Mouse (Mus musculus) embryonic facial prominence, embryonic 14.5 days (tissue): Measurements from ENCODE around the gene Hic1. TPM values are rescaled to one million over a fixed set of nuclear protein-coding genes. Genes with fewer than 3 reads are reported as not detected.

Source experiments
- ATAC-seq: fragments of 200-750 bp; cut with Nextera tagmentation; 2 replicates; pipeline ENCODE4 v1.8.0; 2017; ENCODE audit warnings: low read depth, moderate number of reproducible peaks, moderate TSS enrichment
- DNase-seq: peaks from one replicate; pipeline ENCODE4 v3.0.0-alpha.2; 2015; ENCODE audit warnings: low spot score
- H3K27ac ChIP-seq: fragments of 300-500 bp; sonication (generic); replicated peaks from 2 replicates; pipeline ENCODE4 v1.5.1; 2014; ENCODE audit warnings: low read depth, mild to moderate bottlenecking, low read length, moderate library complexity
- H3K27me3 ChIP-seq: fragments of 300-500 bp; sonication (generic); replicated peaks from 2 replicates; pipeline ENCODE4 v1.6.1; 2014; ENCODE audit warnings: low read length; ENCODE audit not compliant: control insufficient read depth, insufficient read depth
- H3K36me3 ChIP-seq: fragments of 300-500 bp; sonication (generic); 2 replicates; pipeline ENCODE4 v1.6.1; 2014; ENCODE audit warnings: low read length, mixed read lengths; ENCODE audit not compliant: control insufficient read depth, insufficient read depth
- H3K4me1 ChIP-seq: fragments of 300-500 bp; sonication (generic); 2 replicates; pipeline ENCODE4 v1.6.1; 2014; ENCODE audit warnings: antibody characterized with exemption, low read length; ENCODE audit not compliant: control insufficient read depth, insufficient read depth
- H3K4me2 ChIP-seq: fragments of 300-500 bp; sonication (generic); 2 replicates; pipeline ENCODE4 v1.6.1; 2014; ENCODE audit warnings: low read depth, mild to moderate bottlenecking, low read length, moderate library complexity, mixed read lengths
- H3K4me3 ChIP-seq: fragments of 300-500 bp; sonication (generic); 2 replicates; pipeline ENCODE4 v1.5.1; 2014; ENCODE audit warnings: low read depth, mild to moderate bottlenecking, low read length
- H3K9ac ChIP-seq: fragments of 300-500 bp; sonication (generic); 2 replicates; pipeline ENCODE4 v1.6.1; 2014; ENCODE audit warnings: low read depth, mild to moderate bottlenecking, low read length, moderate library complexity, mixed read lengths
- H3K9me3 ChIP-seq: fragments of 300-500 bp; sonication (generic); 2 replicates; pipeline ENCODE4 v1.6.1; 2016; ENCODE audit warnings: low read length; ENCODE audit not compliant: control insufficient read depth
- WGBS: fragments of 180-500 bp; shearing (Covaris S2); extraction: QIAGEN DNeasy Blood & Tissue Kit; methylation state at CpG from one replicate; pipeline ENCODE4 v1.1.7; 2014; 5-methylcytosine and 5-hydroxymethylcytosine counted together
- polyA plus RNA-seq: library from polyadenylated mRNA; unstranded; fragments of >200 nt; fragmentation: Nextera tagmentation; extraction: Ambion mirVana; gene quantifications from 2 replicates; pipeline ENCODE4 v1.2.1, GENCODE M21; 2014

Hic1 gene
- polyA plus RNA-seq, 1 experiment from 2014 or later: 13.1 TPM

GRCm38 (mm10) chr11:75173095-75173798 lies 3.9 kb upstream of the Hic1 start:
- Histone ChIP-seq H3K9me3 (no peaks in the 10 kb centered on the region), H3K36me3 (peaks cover 17% of the 10 kb centered on the region), H3K4me1 (peaks cover 31% of the 10 kb centered on the region), H3K9ac (peak overlapping the region; percentile 47), H3K27ac (no peak overlapping the region), H3K4me3 (peak overlapping the region; percentile 58), H3K27me3 (peaks cover 55% of the 10 kb centered on the region), H3K4me2 (peak overlapping the region; percentile 83)
- under 1% methylated on average over 34 of the region's 71 CpGs for WGBS
- ATAC-seq (peak; percentile 28), DNase-seq (peak; percentile 82)

DNA sequence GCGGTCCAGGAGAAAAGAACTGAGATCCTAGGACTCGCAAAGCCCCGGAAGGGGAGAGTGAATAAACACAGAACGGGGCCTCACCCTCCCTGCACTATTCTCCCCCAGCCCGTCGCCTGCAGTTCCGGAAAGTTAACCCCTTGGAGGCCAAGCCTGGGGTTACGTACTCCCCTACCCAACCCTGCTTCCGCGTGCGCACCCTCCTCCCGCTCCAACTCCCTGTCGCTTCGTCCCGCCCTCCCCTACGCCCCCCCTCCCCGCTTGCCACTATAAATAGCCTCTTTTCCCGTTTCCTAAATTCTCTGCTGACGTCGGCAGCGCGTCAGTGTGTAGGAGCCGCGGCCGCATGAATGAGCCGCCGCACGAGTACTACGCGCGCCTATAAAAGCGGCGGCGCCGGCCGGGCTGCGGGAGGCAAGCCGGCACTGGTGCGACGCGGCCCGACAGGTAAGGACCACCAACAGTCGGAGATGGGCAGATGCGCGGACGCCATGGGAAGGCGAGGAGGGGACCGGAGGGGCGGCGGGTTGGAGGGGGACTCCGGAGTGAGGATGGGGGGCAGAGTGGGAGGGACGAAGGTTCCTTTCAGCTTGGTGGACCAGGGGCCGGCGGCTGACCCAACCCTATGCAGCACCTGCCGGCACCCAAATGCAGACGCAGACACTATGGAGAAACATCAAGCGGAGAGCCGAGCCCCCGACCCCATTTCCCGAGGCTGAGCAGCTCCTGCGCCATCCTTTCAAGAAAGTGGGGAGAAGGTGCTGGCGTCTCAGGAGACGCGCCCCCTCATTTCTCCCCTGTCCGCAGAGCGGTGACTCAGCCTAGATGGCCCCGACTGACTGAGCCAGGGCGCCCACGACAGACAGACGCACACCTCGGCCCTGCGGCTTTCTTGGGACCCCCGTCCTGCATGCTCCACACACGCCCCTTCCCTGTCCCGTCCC lies 3.1 kb upstream of the Hic1 start:
- peaks cover 32% of the 10 kb centered on the region for H3K4me1 ChIP-seq
- peak overlapping the region; percentile 58 for H3K4me3 ChIP-seq
- peak overlapping the region; percentile 37; the same call in 1 of the 2 replicates for H3K9ac ChIP-seq
- H3K27ac ChIP-seq: no peak overlapping the region
- peaks cover 12% of the 10 kb centered on the region for H3K36me3 ChIP-seq
- peak; percentile 43 for DNase-seq
- under 1% methylated on average over 59 of the region's 75 CpGs for WGBS
- H3K27me3 ChIP-seq: peaks cover 63% of the 10 kb centered on the region
- H3K9me3 ChIP-seq: no peaks in the 10 kb centered on the region
- ATAC-seq: no peak; the same call in 1 of the 2 replicates
- peak overlapping the region; percentile 83 for H3K4me2 ChIP-seq

DNA sequence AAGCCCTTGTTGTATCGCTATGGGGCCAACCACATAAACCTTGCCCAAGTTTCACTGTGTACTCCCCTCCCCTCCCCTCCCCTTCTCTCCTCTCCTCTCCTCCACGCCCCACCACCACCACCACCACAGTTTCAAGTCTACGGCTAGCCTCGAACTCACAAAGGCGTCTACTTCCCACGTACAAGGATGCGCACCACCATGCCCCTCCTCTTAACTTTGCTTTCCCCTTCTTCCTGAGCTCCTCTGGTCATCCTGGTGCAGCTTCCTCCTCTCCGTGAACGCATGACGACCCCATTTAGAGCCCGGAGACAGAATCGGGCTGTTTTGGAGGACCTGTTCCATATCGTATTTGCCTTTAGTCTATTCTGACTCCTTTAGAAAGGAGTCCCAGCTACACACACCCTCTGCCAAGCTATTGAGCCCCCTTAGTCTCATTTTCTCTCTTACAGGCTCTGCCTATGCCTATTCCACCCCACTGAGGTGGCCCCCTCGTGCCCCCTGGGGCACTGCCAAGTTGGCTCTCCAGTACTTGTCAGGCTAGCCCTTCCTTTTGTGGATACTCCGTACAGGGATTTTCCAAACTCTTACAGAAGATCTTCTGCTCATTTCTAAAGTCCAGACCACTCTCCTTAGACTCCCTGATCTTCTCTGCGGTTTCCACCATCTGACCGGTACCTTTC lies 2.0 kb upstream of the Hic1 start:
- no peak overlapping the region for H3K27ac ChIP-seq
- DNase-seq: no peak
- H3K27me3 ChIP-seq: peaks cover 74% of the 10 kb centered on the region
- no peak for ATAC-seq
- peak overlapping the region; percentile 83; the same call in 1 of the 2 replicates for H3K4me2 ChIP-seq
- H3K4me3 ChIP-seq: no peak overlapping the region
- no peak overlapping the region for H3K9ac ChIP-seq
- peaks cover 36% of the 10 kb centered on the region for H3K4me1 ChIP-seq
- H3K36me3 ChIP-seq: peaks cover 13% of the 10 kb centered on the region; the same call in 1 of the 2 replicates
- H3K9me3 ChIP-seq: no peaks in the 10 kb centered on the region
- WGBS: 7% methylated on average over 17 of the region's 17 CpGs

GRCm38 (mm10) chr11:75170136-75170751 lies 925 bp upstream of the Hic1 start:
- Histone ChIP-seq H3K36me3 (peaks cover 24% of the 10 kb centered on the region), H3K27me3 (peaks cover 85% of the 10 kb centered on the region), H3K4me3 (peak overlapping the region; percentile 69), H3K9ac (peak overlapping the region; percentile 32; the same call in 1 of the 2 replicates), H3K4me1 (peaks cover 39% of the 10 kb centered on the region), H3K9me3 (no peaks in the 10 kb centered on the region), H3K27ac (no peak overlapping the region), H3K4me2 (peak overlapping the region; percentile 93)
- 0% methylated on average over 27 of the region's 38 CpGs for WGBS
- peak; percentile 73 for ATAC-seq
- peak; percentile 94 for DNase-seq

GRCm38 (mm10) chr11:75168590-75169361 lies 543 bp downstream of the Hic1 start:
- DNase-seq (peak; percentile 86), ATAC-seq (peak; percentile 53)
- peak overlapping the region; percentile 78 for H3K9ac ChIP-seq
- peaks cover 36% of the 10 kb centered on the region for H3K4me1 ChIP-seq
- H3K9me3 ChIP-seq: no peaks in the 10 kb centered on the region
- H3K27ac ChIP-seq: peak overlapping the region; percentile 82
- H3K36me3 ChIP-seq: peaks cover 38% of the 10 kb centered on the region
- peak overlapping the region; percentile 69 for H3K4me3 ChIP-seq
- H3K4me2 ChIP-seq: peak overlapping the region; percentile 93
- under 1% methylated on average over 31 of the region's 83 CpGs for WGBS
- peaks cover 99% of the 10 kb centered on the region for H3K27me3 ChIP-seq

GRCm38 (mm10) chr11:75167643-75168589 lies 1.4 kb downstream of the Hic1 start:
- Histone ChIP-seq H3K4me1 (peaks cover 32% of the 10 kb centered on the region), H3K27me3 (peaks cover 96% of the 10 kb centered on the region), H3K36me3 (peaks cover 47% of the 10 kb centered on the region), H3K9ac (peak overlapping the region; percentile 78), H3K27ac (peak overlapping the region; percentile 82), H3K4me2 (peak overlapping the region; percentile 93), H3K4me3 (peak overlapping the region; percentile 69), H3K9me3 (no peaks in the 10 kb centered on the region)
- ATAC-seq: no peak
- DNase-seq: peak; percentile 24
- WGBS: 10% methylated on average over 19 of the region's 63 CpGs
